Mouse (Mus musculus): ENCODE measurements around the gene Nodal.

DNA sequence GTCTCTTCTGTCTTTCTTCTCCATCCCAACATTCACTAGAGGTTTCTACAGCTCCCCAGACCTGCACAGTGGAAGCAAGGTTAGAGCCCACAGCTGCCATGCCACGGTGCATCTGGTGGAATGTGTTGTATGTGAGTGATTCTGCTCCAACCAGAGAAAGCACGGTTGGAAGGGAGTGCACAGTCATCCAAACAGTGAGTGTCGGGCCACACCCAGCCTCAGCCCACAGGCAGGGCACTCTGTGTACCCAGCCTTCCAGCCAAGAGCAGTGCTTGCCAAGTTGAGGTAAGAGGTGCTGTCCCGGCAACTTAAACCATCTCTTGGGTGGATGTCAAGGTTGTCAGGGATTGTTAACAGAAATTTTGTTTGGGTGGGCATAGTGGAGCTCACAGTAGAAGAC, 47.2 kb downstream of the Nodal start:
- no peak for TF ChIP-seq CTCF (IDR thresholded peaks at IDR 0.05; ENCODE audit: extremely low read depth, insufficient read depth, insufficient read length, insufficient replicate concordance)
- no peak for TF ChIP-seq POLR2A (IDR thresholded peaks at IDR 0.05; ENCODE audit: low read depth, low read length)
